Mouse (Mus musculus) c-Kit-positive CD71-positive TER-119-negative erythroid progenitor cells, embryonic 14.5 days (primary cell): ENCODE measurements around the gene Fam71e2.

ENCODE experiments used
- DNase-seq: peaks from one replicate; pipeline ENCODE4 v3.0.0-alpha.2; 2013; ENCODE audit warnings: low read depth

Gene Fam71e2

DNA sequence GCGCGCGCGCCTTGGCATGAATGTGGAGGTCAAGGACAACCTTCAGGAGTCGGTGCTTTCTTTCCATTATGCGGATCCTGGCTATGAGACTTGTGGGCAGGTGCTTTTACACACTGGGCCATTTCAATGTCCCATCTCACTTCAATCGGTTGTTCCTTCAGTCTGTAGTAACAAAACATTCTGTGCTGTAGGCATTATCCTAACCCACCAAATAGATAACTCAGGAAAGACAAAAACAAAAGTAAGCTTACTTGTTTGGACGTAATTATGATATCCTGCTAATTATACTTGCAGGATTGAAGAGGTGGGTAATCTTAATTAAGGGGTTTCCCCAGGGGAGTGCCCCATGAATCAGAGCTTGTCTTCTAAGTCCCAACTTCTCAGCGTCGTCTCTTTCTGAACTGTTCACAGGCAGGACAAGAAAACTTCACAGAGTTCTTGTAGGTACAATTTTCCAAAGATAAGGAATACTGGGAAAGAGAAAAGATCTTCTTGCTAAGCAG is 32.0 kb downstream of the Fam71e2 start:
- DNase-seq, result no peak

DNA sequence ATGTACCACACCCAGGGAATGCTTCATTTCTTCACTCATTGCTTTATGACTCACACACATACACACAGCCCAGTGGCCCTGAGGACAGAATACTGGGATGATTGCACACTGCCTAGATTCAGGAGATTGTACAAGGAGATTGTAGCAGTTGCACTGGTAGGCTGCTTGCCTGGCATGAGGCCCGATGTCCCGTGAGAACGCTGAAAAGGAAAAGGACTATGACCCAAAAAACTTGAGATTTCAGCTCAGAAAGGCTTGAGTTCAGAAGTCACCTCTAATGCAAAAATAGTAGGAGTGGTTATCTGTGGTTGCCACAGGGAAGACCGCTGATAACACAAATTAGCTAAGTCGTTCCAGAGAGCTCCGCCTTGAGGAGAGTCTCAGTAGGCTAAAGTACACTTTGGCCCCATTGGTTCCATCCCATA is 38.1 kb downstream of the Fam71e2 start:
- DNase-seq, result no peak

DNA sequence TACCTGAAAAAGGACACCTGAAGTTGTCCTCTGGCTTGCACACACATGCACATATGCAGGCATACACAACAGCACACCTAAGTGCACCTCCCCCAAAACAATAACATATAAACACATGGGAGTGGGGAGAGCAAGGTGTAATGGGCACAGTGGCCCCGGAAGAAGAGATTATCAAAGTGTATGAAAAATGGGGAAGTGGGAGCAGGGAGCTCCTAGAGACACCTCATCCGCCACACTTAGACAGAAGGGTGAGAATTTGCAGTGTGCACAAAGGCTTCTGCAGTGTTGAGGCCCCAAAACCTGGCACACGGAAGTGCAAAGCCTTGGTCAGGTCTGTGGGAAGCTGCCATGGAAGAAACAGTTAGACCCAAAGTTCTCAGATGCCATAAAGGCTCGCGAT is 40.0 kb downstream of the Fam71e2 start:
- no peak for DNase-seq

DNA sequence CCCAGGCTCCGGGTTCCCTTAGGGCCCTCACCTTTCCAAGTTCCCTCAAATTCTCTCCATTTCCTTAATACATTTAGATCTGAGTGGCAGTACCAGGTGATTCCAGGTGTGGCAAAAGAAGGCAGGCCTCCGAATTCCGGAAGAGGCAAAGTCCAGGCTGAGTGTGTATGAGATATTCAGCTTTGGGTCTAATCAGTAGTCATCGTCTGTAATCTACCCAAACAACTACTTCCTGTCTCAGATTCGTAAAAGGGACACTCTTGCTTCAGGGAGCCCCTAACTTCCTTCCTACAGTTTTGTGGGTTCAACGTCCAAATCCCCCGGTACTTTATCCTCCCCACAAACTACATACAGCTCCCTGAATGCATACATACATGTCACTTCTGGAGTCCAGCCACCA is 45.9 kb downstream of the Fam71e2 start, which contains the start of gene Tmem150b:
Gene Tmem150b, minus strand, starts transcription at position 81 of the 400 bp plus-strand sequence.
- DNase-seq, result no peak

DNA sequence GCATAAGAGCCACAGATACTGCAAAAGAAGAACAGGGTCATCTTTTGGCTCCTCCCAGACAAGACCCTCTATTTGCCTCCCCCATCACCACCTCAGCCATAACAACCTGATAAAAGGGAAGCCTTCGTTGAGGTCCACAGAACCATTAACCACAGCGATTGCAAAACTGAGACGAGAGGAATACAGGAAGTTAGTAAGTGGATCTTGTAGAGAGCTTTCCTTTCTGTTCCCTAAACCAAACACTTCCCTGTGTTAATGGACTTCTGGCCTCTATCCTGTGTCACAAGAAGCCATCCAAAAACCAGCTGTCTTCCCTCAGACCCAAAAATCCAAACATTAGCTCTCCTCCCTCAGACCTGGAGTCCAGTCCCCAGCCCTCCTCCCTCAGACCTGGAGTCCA is 46.7 kb downstream of the Fam71e2 start:
- no peak for DNase-seq

DNA sequence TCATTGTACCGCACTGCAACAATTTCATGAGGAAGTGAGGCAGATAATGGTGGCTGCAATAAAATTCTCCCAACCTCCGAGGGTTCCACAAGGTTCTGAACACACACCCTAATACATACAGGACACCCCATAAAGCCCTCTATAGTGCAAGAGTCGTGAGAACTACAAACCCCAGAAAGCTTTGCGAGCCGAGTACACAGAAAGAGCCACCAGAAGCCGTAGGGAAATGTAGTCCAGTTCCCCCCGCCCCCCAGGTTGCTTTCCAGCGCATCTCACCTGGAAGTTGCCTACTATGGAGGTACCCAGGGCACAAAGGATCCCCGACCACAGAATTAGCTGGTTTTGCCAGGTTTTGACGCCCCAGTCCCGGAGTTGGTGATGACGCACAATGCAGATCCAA is 47.6 kb downstream of the Fam71e2 start:
- no peak for DNase-seq

DNA sequence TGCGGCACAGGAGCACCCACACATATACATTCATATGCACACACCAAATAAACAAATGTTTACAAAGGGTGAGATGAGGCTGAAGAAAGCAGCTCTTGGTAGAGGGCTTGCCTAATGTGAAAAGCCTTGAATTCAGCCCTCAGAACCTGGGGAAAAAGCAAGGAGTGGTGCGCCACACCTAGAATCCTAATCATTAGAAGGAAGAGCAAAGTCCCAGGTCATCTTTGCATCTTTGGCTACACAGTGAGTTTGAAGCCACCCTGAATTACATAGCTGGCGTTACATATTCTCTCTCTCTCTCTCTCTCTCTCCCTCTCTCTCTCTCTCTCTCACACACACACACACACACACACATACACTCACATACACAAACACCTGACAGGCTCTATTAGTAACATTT is 51.8 kb downstream of the Fam71e2 start:
- no peak for DNase-seq

DNA sequence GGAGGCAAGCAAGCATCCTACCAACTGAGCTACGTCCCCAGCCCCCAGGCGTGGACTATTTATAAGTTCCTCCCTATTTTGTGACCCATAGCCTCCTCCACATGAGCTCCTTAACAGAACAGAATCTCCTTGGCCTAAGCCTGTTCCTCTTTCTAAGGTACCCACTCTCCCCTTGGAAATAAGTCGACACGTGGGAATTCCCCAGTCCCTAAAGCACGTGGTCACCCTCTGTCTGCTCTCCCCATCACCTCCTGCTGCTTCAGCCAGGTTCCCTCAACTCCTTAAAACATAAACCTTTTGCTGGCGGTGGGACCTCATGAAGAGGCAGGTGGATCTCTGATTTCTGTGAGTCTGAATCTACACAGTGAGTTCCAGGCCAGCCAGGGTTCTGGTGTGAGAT is 54.1 kb downstream of the Fam71e2 start:
- DNase-seq, result no peak

DNA sequence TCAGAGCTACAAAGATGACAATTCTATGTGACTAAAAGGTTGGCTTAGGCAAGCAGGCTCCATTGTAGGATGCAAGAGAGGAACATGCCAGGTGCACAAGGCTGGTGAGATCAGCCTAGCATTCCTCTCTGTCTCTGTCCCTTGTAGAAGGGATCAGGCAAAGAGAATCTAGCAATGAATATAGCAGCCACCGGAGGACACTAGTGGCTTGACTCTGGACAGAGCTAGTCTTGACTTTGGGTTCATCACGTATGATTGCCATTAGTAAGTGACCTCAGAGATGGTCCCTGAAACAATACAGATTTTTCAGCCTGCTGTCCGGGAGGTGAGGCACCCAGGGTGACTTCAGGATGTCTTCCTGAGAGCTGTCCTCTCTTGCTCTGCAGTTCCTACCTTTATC is 58.5 kb downstream of the Fam71e2 start:
- DNase-seq, result no peak

DNA sequence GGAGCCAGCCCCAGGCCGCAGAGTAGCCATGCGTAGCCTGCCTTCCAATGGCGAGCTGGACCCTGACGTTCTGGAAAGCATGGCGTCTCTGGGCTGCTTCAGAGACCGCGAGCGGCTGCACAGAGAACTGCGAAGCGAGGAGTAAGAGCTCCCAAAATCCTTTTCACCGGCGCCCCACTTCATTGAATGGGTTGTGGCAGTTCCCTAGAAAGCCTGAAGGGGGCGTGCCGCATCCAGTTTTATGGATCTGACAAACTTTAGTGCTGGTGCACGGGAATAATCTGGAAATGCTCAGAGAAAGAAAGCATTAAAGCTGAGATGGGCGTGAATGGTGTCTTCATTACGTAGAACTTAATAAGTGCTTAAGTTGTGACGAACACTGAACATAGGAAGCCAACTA is 66.0 kb downstream of the Fam71e2 start:
- DNase-seq, result peak; percentile 46
